Mouse (Mus musculus) C2C12 (cell line): ENCODE measurements around the gene Ap3b2. TPM values are rescaled to one million over a fixed set of nuclear protein-coding genes. Genes with fewer than 3 reads are reported as not detected.

Experiments used
- H3K27me3 ChIP-seq: one replicate; pipeline ENCODE4 v1.6.1; 2011; ENCODE audit not compliant: control insufficient read depth, insufficient read depth, insufficient read length
- H3K36me3 ChIP-seq: one replicate; pipeline ENCODE4 v1.6.1; 2011; ENCODE audit not compliant: control insufficient read depth, insufficient read depth
- H3K4me3 ChIP-seq: one replicate; pipeline ENCODE4 v1.5.1; 2011; ENCODE audit warnings: mild to moderate bottlenecking, control low read depth; ENCODE audit not compliant: poor library complexity, insufficient read depth, severe bottlenecking
- H3K79me2 ChIP-seq: one replicate; pipeline ENCODE4 v1.6.1; 2011; ENCODE audit not compliant: control insufficient read depth, insufficient read depth
- H3K79me3 ChIP-seq: one replicate; pipeline ENCODE4 v1.6.1; 2011; ENCODE audit warnings: low read depth, control low read depth
- H3ac ChIP-seq: one replicate; pipeline ENCODE3; 2011; ENCODE audit warnings: low read depth; ENCODE audit not compliant: control insufficient read depth, insufficient read length
- CEBPB ChIP-seq: IDR thresholded peaks from one replicate; pipeline ENCODE4 v1.6.1; 2011; ENCODE audit warnings: low read depth, mild to moderate bottlenecking, control low read depth, moderate library complexity
- CTCF ChIP-seq: IDR thresholded peaks from one replicate; pipeline ENCODE4 v1.5.1; 2011; ENCODE audit not compliant: control insufficient read depth, insufficient read depth, insufficient read length
- FOSL1 ChIP-seq: IDR thresholded peaks from one replicate; pipeline ENCODE4 v1.8.0; 2011; ENCODE audit warnings: mild to moderate bottlenecking, low read length; ENCODE audit not compliant: poor library complexity, insufficient read depth, severe bottlenecking
- MAX ChIP-seq: IDR thresholded peaks from one replicate; pipeline ENCODE4 v1.6.1; 2011; ENCODE audit warnings: mild to moderate bottlenecking, control low read depth
- MYOD1 ChIP-seq: IDR thresholded peaks from one replicate; pipeline ENCODE4 v1.6.1; 2011; ENCODE audit warnings: low read depth; ENCODE audit not compliant: control insufficient read depth, insufficient read length
- MYOG ChIP-seq: IDR thresholded peaks from one replicate; pipeline ENCODE4 v1.6.1; 2011; ENCODE audit not compliant: control insufficient read depth, insufficient read length; ENCODE audit errors: extremely low read depth
- USF1 ChIP-seq: IDR thresholded peaks from one replicate; pipeline ENCODE4 v1.6.1; 2011; ENCODE audit warnings: low read depth, mild to moderate bottlenecking, control low read depth, moderate library complexity
- polyA plus RNA-seq: library from polyadenylated mRNA; unstranded; fragments of >200 nt; fragmentation: generic; extraction: Trizol; gene quantifications from one replicate; pipeline ENCODE4 v1.2.1, GENCODE M21; 2012; ENCODE audit warnings: missing spikeins

Ap3b2 gene
- polyA plus RNA-seq, 1 experiment: not detected

GRCm38 (mm10) chr7:81516154-81517030 is 22.7 kb upstream of the Ap3b2 start:
- Histone ChIP-seq H3K79me2 (no peaks in the 10 kb centered on the region), H3ac (no peak overlapping the region), H3K36me3 (no peaks in the 10 kb centered on the region), H3K4me3 (no peak overlapping the region), H3K79me3 (no peaks in the 10 kb centered on the region), H3K27me3 (peaks cover 7% of the 10 kb centered on the region)
- TF ChIP-seq FOSL1 (no peak), MYOG (no peak), USF1 (no peak), CTCF (no peak), MAX (no peak), MYOD1 (no peak), CEBPB (no peak)

- TF ChIP-seq MYOD1: no peak
- no peak for TF ChIP-seq MYOG
- no peak for TF ChIP-seq MAX
- no peak overlapping the region for H3K4me3 ChIP-seq
- peaks cover 7% of the 10 kb centered on the region for H3K27me3 ChIP-seq
- no peaks in the 10 kb centered on the region for H3K36me3 ChIP-seq
- no peaks in the 10 kb centered on the region for H3K79me3 ChIP-seq
- H3ac ChIP-seq: no peak overlapping the region
- H3K79me2 ChIP-seq: no peaks in the 10 kb centered on the region
These were observed 21.3 kb upstream of the Ap3b2 start for GRCm38 (mm10) chr7:81514906-81515590.

- Histone ChIP-seq H3K79me3 (no peaks in the 10 kb centered on the region), H3K4me3 (no peak overlapping the region), H3ac (no peak overlapping the region), H3K36me3 (no peaks in the 10 kb centered on the region), H3K79me2 (no peaks in the 10 kb centered on the region), H3K27me3 (peaks cover 31% of the 10 kb centered on the region)
- TF ChIP-seq CEBPB: no peak
- no peak for TF ChIP-seq MAX
- no peak for TF ChIP-seq CTCF
- no peak for TF ChIP-seq USF1
- no peak for TF ChIP-seq MYOG
- TF ChIP-seq FOSL1: no peak
- TF ChIP-seq MYOD1: no peak
These were observed 7.3 kb upstream of the Ap3b2 start for GRCm38 (mm10) chr7:81501050-81501449.

- Histone ChIP-seq H3K79me3 (no peaks in the 10 kb centered on the region), H3K36me3 (no peaks in the 10 kb centered on the region), H3K79me2 (no peaks in the 10 kb centered on the region), H3K4me3 (no peak within 1 kb of the TSS), H3ac (no peak within 1 kb of the TSS), H3K27me3 (peaks cover 48% of the 10 kb centered on the region)
- no peak for TF ChIP-seq USF1
- TF ChIP-seq MAX: no peak
- no peak for TF ChIP-seq MYOG
- no peak for TF ChIP-seq CTCF
- TF ChIP-seq FOSL1: no peak
- no peak for TF ChIP-seq CEBPB
- TF ChIP-seq MYOD1: no peak
These were observed 4.5 kb upstream of the Ap3b2 start, which contains the start of gene BC048679 for GRCm38 (mm10) chr7:81498181-81498580. Gene BC048679 (minus strand): TSS chr7:81498281.

GRCm38 (mm10) chr7:81497171-81497570 is 3.4 kb upstream of the Ap3b2 start:
- Histone ChIP-seq H3ac (no peak overlapping the region), H3K27me3 (peaks cover 46% of the 10 kb centered on the region)

More at GRCm38 (mm10) chr7:81497171-81497570, 3.4 kb upstream of the Ap3b2 start:
- H3K36me3 ChIP-seq: no peaks in the 10 kb centered on the region
- TF ChIP-seq CEBPB (no peak), MYOG (no peak), FOSL1 (no peak), MYOD1 (no peak), CTCF (no peak), USF1 (no peak), MAX (no peak)
- no peak overlapping the region for H3K4me3 ChIP-seq
- no peaks in the 10 kb centered on the region for H3K79me2 ChIP-seq
- H3K79me3 ChIP-seq: no peaks in the 10 kb centered on the region
